Mouse (Mus musculus): ENCODE measurements around the gene D630045J12Rik. TPM values are rescaled to one million over a fixed set of nuclear protein-coding genes. Genes with fewer than 3 reads are reported as not detected.

D630045J12Rik gene
- polyA plus RNA-seq, 1 experiment from 2014 or later: 13.4 TPM

DNA sequence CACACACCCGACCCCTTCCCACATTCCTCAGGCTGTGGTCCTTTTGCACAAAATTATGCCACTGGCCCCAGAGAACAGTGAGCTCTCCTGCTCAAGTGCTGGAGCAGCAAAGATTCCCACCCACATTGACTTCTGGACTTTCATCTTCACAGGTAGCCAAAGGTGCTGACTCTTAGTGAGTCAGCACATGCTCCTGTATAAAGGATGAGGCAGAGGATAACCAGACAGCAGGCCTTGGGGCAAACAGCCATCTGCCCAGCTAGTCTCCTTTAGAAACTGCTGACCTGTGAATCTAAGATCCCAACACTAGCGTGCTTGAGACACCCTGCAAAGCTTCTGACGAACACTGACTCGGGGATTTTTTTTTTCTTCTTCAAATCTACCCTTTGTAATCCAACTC, 15.4 kb downstream of the D630045J12Rik start:
- no peak for ATAC-seq (ENCODE audit: low FRiP score)
- WGBS: 74% methylated on average over 4 of the region's 4 CpGs
- Histone ChIP-seq H3K36me3 (no peaks in the 10 kb centered on the region), H3K4me2 (no peak overlapping the region), H3K4me3 (no peak overlapping the region), H3K9me3 (no peaks in the 10 kb centered on the region), H3K9ac (no peak overlapping the region), H3K27ac (no peak overlapping the region), H3K4me1 (replicated peaks) (peaks cover 33% of the 10 kb centered on the region), H3K27me3 (no peaks in the 10 kb centered on the region)

- Histone ChIP-seq H3K27me3 (no peaks in the 10 kb centered on the region), H3K4me2 (no peak overlapping the region), H3K27ac (no peak overlapping the region), H3K9ac (no peak overlapping the region), H3K9me3 (no peaks in the 10 kb centered on the region), H3K4me1 (replicated peaks) (peaks cover 33% of the 10 kb centered on the region), H3K4me3 (no peak overlapping the region), H3K36me3 (no peaks in the 10 kb centered on the region)
- ATAC-seq (ENCODE audit: low FRiP score): no peak
- WGBS: 85% methylated on average over 7 of the region's 7 CpGs
Observed at GRCm38 (mm10) chr6:38235991-38236658, 17.7 kb downstream of the D630045J12Rik start.

- Histone ChIP-seq H3K27ac (no peak overlapping the region), H3K27me3 (no peaks in the 10 kb centered on the region), H3K4me3 (no peak overlapping the region), H3K36me3 (peaks cover 5% of the 10 kb centered on the region; the same call in 1 of the 2 replicates), H3K4me1 (replicated peaks) (peaks cover 18% of the 10 kb centered on the region), H3K9ac (no peak overlapping the region), H3K9me3 (no peaks in the 10 kb centered on the region), H3K4me2 (no peak overlapping the region)
- 96% methylated on average over 3 of the region's 3 CpGs for WGBS
- no peak for ATAC-seq (ENCODE audit: low FRiP score)
Observed at GRCm38 (mm10) chr6:38233803-38234202, 20.0 kb downstream of the D630045J12Rik start.

- Histone ChIP-seq H3K4me1 (replicated peaks) (peaks cover 18% of the 10 kb centered on the region), H3K4me3 (no peak overlapping the region), H3K36me3 (peaks cover 5% of the 10 kb centered on the region; the same call in 1 of the 2 replicates), H3K27me3 (no peaks in the 10 kb centered on the region), H3K4me2 (no peak overlapping the region), H3K9me3 (no peaks in the 10 kb centered on the region), H3K9ac (no peak overlapping the region), H3K27ac (peak overlapping the region; percentile 62; the same call in 1 of the 2 replicates)
- ATAC-seq (ENCODE audit: low FRiP score): no peak
- WGBS: 70% methylated on average over 3 of the region's 3 CpGs
Observed at GRCm38 (mm10) chr6:38232917-38233316, 20.9 kb downstream of the D630045J12Rik start.

DNA sequence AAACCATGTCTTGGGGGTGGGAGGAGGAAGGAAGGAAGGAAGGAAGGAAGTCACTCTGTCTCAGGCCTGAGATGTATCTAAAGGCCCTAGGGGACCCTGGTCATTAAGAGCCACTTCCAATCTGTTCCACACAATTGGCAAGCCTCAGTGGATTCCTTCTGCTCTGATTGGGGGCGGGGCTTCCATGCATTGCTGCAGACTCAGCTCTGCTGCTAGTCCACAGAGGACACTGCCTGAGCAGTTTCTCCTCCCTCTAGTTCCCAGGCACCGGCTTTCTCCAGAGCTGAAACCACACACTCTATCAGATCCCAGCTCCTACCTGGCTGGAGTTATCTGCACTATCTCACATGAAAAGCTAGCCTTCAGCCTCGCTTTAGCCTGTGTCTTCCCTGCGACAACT, 21.8 kb downstream of the D630045J12Rik start:
- peaks cover 5% of the 10 kb centered on the region; the same call in 1 of the 2 replicates for H3K36me3 ChIP-seq
- no peaks in the 10 kb centered on the region for H3K9me3 ChIP-seq
- no peak overlapping the region for H3K9ac ChIP-seq
- ATAC-seq (ENCODE audit: low FRiP score): peak; percentile 63
- H3K4me2 ChIP-seq: no peak overlapping the region
- H3K4me3 ChIP-seq: no peak overlapping the region
- peak overlapping the region; percentile 55 for H3K27ac ChIP-seq
- peaks cover 18% of the 10 kb centered on the region for H3K4me1 ChIP-seq (replicated peaks)
- no peaks in the 10 kb centered on the region for H3K27me3 ChIP-seq
- 76% methylated on average over 4 of the region's 4 CpGs for WGBS

GRCm38 (mm10) chr6:38224079-38224478, 29.7 kb downstream of the D630045J12Rik start:
- no peak overlapping the region for H3K9ac ChIP-seq
- no peak overlapping the region for H3K4me2 ChIP-seq
- WGBS: 21% methylated on average over 1 of the region's 1 CpGs
- H3K27me3 ChIP-seq: no peaks in the 10 kb centered on the region
- peaks cover 29% of the 10 kb centered on the region for H3K4me1 ChIP-seq (replicated peaks)
- no peak overlapping the region for H3K4me3 ChIP-seq
- peak overlapping the region; percentile 73 for H3K27ac ChIP-seq
- peaks cover 1% of the 10 kb centered on the region; the same call in 1 of the 2 replicates for H3K36me3 ChIP-seq
- ATAC-seq (ENCODE audit: low FRiP score): peak; percentile 63; the same call in 1 of the 2 replicates
- H3K9me3 ChIP-seq: no peaks in the 10 kb centered on the region

- ATAC-seq (ENCODE audit: low FRiP score): no peak
- no peak overlapping the region for H3K9ac ChIP-seq
- no peak overlapping the region for H3K4me2 ChIP-seq
- no peaks in the 10 kb centered on the region for H3K9me3 ChIP-seq
- H3K27me3 ChIP-seq: no peaks in the 10 kb centered on the region
- H3K4me1 ChIP-seq (replicated peaks): peaks cover 17% of the 10 kb centered on the region
- no peak overlapping the region for H3K27ac ChIP-seq
- H3K36me3 ChIP-seq: no peaks in the 10 kb centered on the region
- H3K4me3 ChIP-seq: no peak overlapping the region
- 87% methylated on average over 2 of the region's 2 CpGs for WGBS
Observed at GRCm38 (mm10) chr6:38219261-38219660, 34.5 kb downstream of the D630045J12Rik start.

DNA sequence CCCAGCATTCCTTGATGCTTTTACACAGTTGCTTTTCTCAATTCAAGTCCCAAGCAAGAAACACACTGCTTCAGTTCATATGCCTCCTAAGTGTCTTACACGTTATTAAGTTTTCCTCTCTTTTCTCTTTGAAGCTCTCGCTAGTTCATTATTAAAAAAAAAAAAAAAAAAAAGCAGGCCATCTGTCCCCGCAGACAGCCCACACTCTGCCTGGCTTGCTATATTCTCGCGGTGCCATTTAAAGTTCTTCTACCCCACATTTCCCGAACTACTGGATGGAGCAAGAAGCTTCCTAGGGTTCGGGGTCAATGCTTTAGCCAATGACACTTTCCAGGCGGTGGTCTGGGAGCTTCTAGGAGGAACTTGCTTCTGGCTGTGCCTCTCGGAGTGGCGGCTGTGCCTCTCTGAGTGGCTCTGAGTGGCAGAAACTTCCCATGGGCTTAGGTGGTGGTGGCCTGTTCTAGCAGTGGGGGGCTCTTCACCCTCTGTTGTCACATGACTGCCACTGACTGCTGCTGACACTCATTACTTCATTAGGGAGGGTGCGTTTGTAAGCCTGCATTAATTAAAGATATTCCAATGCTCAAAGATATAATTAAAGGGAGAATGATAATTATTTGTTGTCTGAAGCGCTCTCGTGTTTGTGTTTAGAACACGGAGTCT, 38.2 kb downstream of the D630045J12Rik start:
- Histone ChIP-seq H3K27ac (no peak overlapping the region), H3K9me3 (peaks cover 7% of the 10 kb centered on the region; the same call in 1 of the 2 replicates), H3K4me1 (replicated peaks) (0 out of 2 replicates have a peak, but pooled peaks cover 9% of the 10 kb centered on the region), H3K9ac (no peak overlapping the region), H3K4me2 (no peak overlapping the region), H3K4me3 (no peak overlapping the region), H3K27me3 (no peaks in the 10 kb centered on the region), H3K36me3 (0 out of 2 replicates have a peak, but pooled peaks cover 3% of the 10 kb centered on the region)
- WGBS: 67% methylated on average over 14 of the region's 14 CpGs
- ATAC-seq (ENCODE audit: low FRiP score): no peak

DNA sequence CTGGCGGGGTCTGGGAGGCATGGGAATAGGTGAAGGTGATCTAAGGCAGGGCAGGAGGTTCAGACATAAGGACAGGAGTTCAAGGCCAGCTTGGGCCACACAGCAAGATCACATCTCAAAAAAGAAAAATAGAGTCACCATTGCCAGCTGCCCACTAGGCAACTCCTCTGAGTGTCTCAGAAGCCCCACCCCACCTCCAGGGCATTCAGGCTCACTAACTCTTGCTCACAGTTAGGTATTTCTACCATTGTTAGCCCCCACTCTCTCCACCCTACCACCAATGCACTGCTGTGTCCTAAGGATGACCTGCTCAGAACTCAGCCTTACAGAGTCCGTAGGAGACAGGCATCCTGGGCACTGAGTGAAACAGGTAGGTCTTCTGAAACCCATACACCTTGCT, 46.2 kb downstream of the D630045J12Rik start:
- Histone ChIP-seq H3K27me3 (no peaks in the 10 kb centered on the region), H3K9ac (0 out of 2 replicates have a peak overlapping the region, but pooled peaks have one; percentile 29), H3K9me3 (peaks cover 2% of the 10 kb centered on the region), H3K4me3 (no peak overlapping the region), H3K4me2 (no peak overlapping the region), H3K4me1 (replicated peaks) (peaks cover 46% of the 10 kb centered on the region), H3K27ac (peak overlapping the region; percentile 77), H3K36me3 (peaks cover 4% of the 10 kb centered on the region; the same call in 1 of the 2 replicates)
- WGBS: 60% methylated on average over 2 of the region's 2 CpGs
- ATAC-seq (ENCODE audit: low FRiP score): no peak

- peaks cover 49% of the 10 kb centered on the region for H3K4me1 ChIP-seq (replicated peaks)
- no peaks in the 10 kb centered on the region for H3K27me3 ChIP-seq
- no peak overlapping the region for H3K4me3 ChIP-seq
- 9% methylated on average over 8 of the region's 8 CpGs for WGBS
- no peak overlapping the region for H3K4me2 ChIP-seq
- H3K27ac ChIP-seq: peak overlapping the region; percentile 77
- no peaks in the 10 kb centered on the region; the same call in 1 of the 2 replicates for H3K9me3 ChIP-seq
- ATAC-seq (ENCODE audit: low FRiP score): no peak
- peaks cover 4% of the 10 kb centered on the region; the same call in 1 of the 2 replicates for H3K36me3 ChIP-seq
- H3K9ac ChIP-seq: 0 out of 2 replicates have a peak overlapping the region, but pooled peaks have one; percentile 29
Observed at GRCm38 (mm10) chr6:38206941-38207531, 46.8 kb downstream of the D630045J12Rik start.

- peaks cover 4% of the 10 kb centered on the region; the same call in 1 of the 2 replicates for H3K36me3 ChIP-seq
- no peak overlapping the region for H3K27ac ChIP-seq
- H3K9me3 ChIP-seq: no peaks in the 10 kb centered on the region; the same call in 1 of the 2 replicates
- H3K4me1 ChIP-seq (replicated peaks): peaks cover 53% of the 10 kb centered on the region
- no peak overlapping the region for H3K9ac ChIP-seq
- H3K4me2 ChIP-seq: no peak overlapping the region
- H3K27me3 ChIP-seq: no peaks in the 10 kb centered on the region
- 86% methylated on average over 6 of the region's 6 CpGs for WGBS
- ATAC-seq (ENCODE audit: low FRiP score): no peak
- no peak overlapping the region for H3K4me3 ChIP-seq
Observed at GRCm38 (mm10) chr6:38205375-38205774, 48.4 kb downstream of the D630045J12Rik start.

DNA sequence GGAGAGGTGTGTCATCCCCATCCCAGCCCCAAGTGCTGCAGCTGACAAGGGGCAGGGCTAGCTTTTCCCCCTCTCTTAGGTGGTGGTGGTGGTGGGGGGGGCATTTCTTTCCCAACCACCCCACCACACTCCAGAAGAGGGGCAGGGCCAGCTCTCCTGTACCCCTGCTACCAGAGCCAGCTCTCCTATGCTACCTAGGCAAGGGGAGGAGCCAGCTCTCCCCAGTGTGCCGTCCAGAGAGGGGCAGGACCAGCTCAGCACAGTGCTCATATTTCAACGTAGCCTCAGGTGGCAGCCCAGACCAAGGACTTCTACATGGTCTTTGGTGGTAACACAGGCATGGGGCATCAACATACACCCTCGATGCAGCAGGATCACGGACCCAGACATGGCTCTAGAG, 50.0 kb downstream of the D630045J12Rik start:
- no peak overlapping the region for H3K4me3 ChIP-seq
- 67% methylated on average over 4 of the region's 4 CpGs for WGBS
- no peak overlapping the region for H3K4me2 ChIP-seq
- H3K27ac ChIP-seq: no peak overlapping the region
- H3K9ac ChIP-seq: no peak overlapping the region
- no peaks in the 10 kb centered on the region for H3K9me3 ChIP-seq
- peak; percentile 11; the same call in 1 of the 2 replicates for ATAC-seq (ENCODE audit: low FRiP score)
- peaks cover 57% of the 10 kb centered on the region for H3K4me1 ChIP-seq (replicated peaks)
- 0 out of 2 replicates have a peak, but pooled peaks cover under 1% of the 10 kb centered on the region for H3K36me3 ChIP-seq
- H3K27me3 ChIP-seq: no peaks in the 10 kb centered on the region

Measured in hindbrain, embryonic 13.5 days (tissue).